Mouse (Mus musculus) G1E (cell line): ENCODE measurements around the gene Cdc42bpa. TPM values are rescaled to one million over a fixed set of nuclear protein-coding genes. Genes with fewer than 3 reads are reported as not detected.
"Not testable (repeated sequence)": the region's sequence is repeated elsewhere in the genome, so short reads cannot be mapped to it uniquely, and the experiment has no call there.

Source experiments
- ATAC-seq: 2 replicates; pipeline ENCODE4 v1.8.0; 2016; ENCODE audit warnings: mild to moderate bottlenecking; ENCODE audit not compliant: insufficient number of reproducible peaks, poor library complexity, low FRiP score, severe bottlenecking; ENCODE audit errors: extremely low read depth
- DNase-seq: peaks from one replicate; pipeline ENCODE4 v3.0.0; 2012; ENCODE audit warnings: low spot score
- H3K27me3 ChIP-seq: 2 replicates; pipeline ENCODE4 v1.6.1; 2012; ENCODE audit warnings: mild to moderate bottlenecking, low read length, inconsistent platforms; ENCODE audit not compliant: insufficient read depth
- H3K36me3 ChIP-seq: replicated peaks from 2 replicates; pipeline ENCODE3; 2012; ENCODE audit warnings: mild to moderate bottlenecking, inconsistent platforms
- H3K4me1 ChIP-seq: 2 replicates; pipeline ENCODE4 v1.6.1; 2012; ENCODE audit warnings: low read depth, low read length, inconsistent platforms, mixed read lengths; ENCODE audit not compliant: insufficient read depth
- H3K4me3 ChIP-seq: 2 replicates; pipeline ENCODE4 v1.5.1; 2012; ENCODE audit warnings: low read depth, mild to moderate bottlenecking, inconsistent platforms, low read length, moderate library complexity, mixed read lengths
- H3K9me3 ChIP-seq: replicated peaks from 2 replicates; pipeline ENCODE4 v1.6.1; 2012; ENCODE audit warnings: inconsistent platforms
- CTCF ChIP-seq: IDR thresholded peaks from 2 replicates; pipeline ENCODE4 v1.5.1; 2012; ENCODE audit warnings: low read depth, low read length, inconsistent platforms, mixed read lengths
- GATA1 ChIP-seq: IDR thresholded peaks from 2 replicates; pipeline ENCODE4 v1.6.1; 2012; ENCODE audit warnings: borderline replicate concordance, low read length, inconsistent platforms, mixed read lengths
- GATA2 ChIP-seq: IDR thresholded peaks from 2 replicates; pipeline ENCODE4 v1.6.1; 2012; ENCODE audit warnings: low read depth, low read length, inconsistent platforms, borderline replicate concordance
- POLR2AphosphoS5 ChIP-seq: IDR thresholded peaks from 2 replicates; pipeline ENCODE4 v1.6.1; 2012; ENCODE audit warnings: low read depth, low read length, inconsistent platforms; ENCODE audit not compliant: insufficient replicate concordance
- TAL1 ChIP-seq: conservative IDR thresholded peaks from 2 replicates; pipeline ENCODE4 v1.6.1; 2012; ENCODE audit warnings: low read depth, low read length, inconsistent platforms, mixed read lengths
- polyA plus RNA-seq: library from polyadenylated mRNA; stranded (reverse); fragments of >175 nt; gene quantifications from 2 replicates; pipeline ENCODE4 v1.2.3, GENCODE M21; 2012
- total RNA-seq, 2 experiments: library from RNA; stranded (forward) in 1 of 2; stranded (reverse) in 1 of 2; fragments of 200-1000 nt in 1 of 2; fragments of >200 nt in 1 of 2; fragmentation: Nextera tagmentation in 1 of 2; gene quantifications; 2 replicates each; pipeline ENCODE4 v1.2.3; 2014 to 2017

The Cdc42bpa gene
- total and polyA plus RNA-seq, 3 experiments = 8.2 to 90.0 (median 28.2) TPM

DNA sequence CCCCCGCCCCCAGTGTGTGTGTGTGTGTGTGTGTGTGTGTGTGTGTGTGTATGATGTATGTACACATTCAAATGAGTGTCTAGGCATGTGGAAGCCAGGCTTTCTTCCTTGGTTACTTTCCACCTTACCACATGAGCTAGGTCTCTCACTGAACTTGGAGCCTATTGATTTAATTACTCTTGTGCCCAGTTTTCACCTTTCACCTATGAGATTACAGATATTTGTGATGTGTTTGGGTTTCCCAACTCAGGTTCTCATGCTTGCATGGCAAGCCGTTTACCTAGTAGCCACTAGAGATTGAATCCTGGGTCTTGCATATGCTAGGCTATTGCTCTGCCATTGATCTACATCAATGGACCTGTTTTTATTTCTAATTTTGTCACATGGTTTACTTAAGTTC, 57.9 kb downstream of the Cdc42bpa start:
- ATAC-seq (no peak), DNase-seq (no peak)
- Histone ChIP-seq H3K4me1 (peaks cover 3% of the 10 kb centered on the region; the same call in 1 of the 2 replicates), H3K9me3 (no peaks in the 10 kb centered on the region), H3K36me3 (no peaks in the 10 kb centered on the region), H3K27me3 (no peaks in the 10 kb centered on the region), H3K4me3 (no peak overlapping the region)
- no peak for TF ChIP-seq GATA2
- no peak for TF ChIP-seq CTCF
- TF ChIP-seq TAL1 = no peak
- TF ChIP-seq GATA1 = no peak
- TF ChIP-seq POLR2AphosphoS5 = no peak

DNA sequence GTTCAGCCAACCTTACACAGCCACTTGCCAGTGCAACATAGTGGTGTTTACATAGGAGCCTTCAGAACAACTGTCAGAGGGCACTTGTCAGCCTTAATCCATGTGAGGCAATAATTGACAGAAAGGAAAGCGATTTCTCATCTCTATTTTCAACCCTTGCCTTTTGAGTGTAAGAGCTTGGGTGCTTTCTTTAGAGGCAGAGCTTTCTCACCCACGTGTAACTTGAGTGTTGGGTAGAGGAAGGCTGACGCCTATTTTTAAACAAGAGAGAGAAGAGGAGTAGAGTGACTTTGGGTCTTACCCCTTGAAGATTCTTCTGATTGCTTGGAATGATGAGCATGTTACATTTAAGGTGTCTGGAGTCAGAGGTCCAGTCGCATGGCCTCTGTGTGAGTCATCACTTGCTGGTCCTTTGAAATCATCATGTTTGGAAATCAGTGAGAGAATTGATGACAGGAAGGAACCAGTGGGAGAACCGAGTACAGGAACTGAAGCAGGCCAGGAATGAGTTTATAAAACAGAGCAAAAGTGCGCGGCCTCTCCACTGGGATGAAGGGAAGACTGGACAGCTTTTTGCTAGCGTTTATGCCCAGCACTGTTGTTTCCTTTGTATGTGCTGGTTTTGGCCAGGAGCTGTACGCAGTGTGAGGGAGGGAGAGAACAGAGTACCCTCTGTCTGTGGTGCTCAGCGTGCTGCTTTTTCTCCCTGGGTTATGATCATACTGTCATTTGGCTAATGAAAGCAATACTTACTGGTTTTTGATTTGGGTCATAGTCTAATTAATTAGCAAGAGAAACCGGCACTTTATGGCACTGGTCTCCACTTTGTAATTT, 61.4 kb downstream of the Cdc42bpa start:
- Histone ChIP-seq H3K9me3 (no peaks in the 10 kb centered on the region), H3K4me3 (no peak overlapping the region), H3K27me3 (no peaks in the 10 kb centered on the region), H3K4me1 (no peaks in the 10 kb centered on the region), H3K36me3 (no peaks in the 10 kb centered on the region)
- TF ChIP-seq TAL1 (no peak), GATA1 (no peak), GATA2 (no peak), POLR2AphosphoS5 (no peak), CTCF (no peak)
- ATAC-seq (no peak), DNase-seq (no peak)

DNA sequence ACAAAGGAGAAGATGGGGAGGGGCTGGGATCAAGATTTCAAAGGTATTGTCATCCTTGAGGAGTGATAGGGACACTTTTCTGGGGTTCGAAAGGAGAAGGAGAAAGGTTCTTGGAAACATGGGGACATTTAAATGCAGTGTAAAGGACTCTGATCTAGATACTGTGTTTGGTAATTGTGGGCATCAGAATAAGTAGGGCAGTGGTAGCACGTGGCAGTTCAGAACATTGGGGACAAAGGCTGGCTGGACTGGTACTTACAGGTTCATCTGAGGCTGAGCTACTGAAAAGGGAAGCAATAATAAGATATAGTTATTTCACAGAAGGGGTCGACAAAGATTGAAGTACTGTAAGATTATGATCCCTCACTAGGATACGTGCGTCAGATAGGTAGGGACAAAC, 63.2 kb downstream of the Cdc42bpa start:
- Histone ChIP-seq H3K36me3 (no peaks in the 10 kb centered on the region), H3K4me3 (no peak overlapping the region), H3K27me3 (no peaks in the 10 kb centered on the region), H3K4me1 (no peaks in the 10 kb centered on the region), H3K9me3 (no peaks in the 10 kb centered on the region)
- TF ChIP-seq GATA2 = no peak
- TF ChIP-seq CTCF = no peak
- no peak for TF ChIP-seq TAL1
- no peak for TF ChIP-seq POLR2AphosphoS5
- TF ChIP-seq GATA1 = no peak
- ATAC-seq (no peak), DNase-seq (no peak)

DNA sequence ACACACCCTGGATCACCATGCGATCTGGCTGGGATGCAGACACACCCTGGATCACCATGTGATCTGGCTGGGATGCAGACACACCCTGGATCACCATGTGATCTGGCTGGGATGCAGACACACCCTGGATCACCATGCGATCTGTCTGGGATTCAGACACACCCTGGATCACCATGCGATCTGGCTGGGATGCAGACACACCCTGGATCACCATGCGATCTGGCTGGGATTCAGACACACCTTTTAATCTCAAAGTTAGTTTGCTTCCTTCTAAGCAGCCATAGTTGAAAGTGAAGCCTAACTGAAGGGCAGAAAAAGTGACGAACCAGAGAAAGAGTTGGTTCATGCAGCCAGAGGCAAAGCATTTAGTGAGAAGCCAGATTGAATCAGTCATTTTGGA, 69.6 kb downstream of the Cdc42bpa start:
- H3K36me3 ChIP-seq, H3K27me3 ChIP-seq, H3K4me3 ChIP-seq, ATAC-seq, H3K4me1 ChIP-seq, H3K9me3 ChIP-seq, DNase-seq: not testable (repeated sequence)

DNA sequence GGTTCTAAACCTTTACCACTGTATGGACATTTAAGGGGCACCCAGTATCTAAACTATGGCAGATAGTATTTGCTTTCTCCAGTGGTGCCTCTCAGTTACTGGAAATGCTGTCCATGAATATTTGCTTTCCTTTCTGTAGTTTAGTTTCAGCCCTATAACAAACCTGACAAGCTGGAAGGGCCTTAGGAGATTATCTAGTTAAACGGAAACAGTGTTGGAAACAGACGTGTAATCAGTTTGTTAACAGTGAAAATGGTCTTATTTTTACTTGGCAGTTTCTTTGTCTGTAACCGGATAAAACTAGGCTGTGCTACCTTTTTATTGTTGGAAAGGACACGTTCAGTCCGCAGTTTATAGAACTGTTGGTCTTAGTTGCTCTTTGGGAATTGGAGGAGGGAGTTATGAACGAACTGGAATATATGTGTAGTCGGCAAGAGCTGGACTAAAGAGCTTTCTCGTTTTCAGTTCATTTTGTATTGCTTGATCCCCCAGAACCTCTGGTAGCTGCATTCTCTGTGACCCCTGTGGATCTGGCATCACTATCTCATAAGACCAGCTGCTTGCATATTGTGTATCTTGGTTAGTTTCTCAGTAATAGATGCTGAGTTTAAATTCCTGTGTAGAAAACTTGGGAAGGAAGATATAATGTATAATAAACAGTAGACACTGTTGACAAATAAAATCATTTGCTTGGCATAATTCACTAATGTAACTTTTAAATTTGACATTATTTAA, 70.5 kb downstream of the Cdc42bpa start:
- no peak for DNase-seq

DNA sequence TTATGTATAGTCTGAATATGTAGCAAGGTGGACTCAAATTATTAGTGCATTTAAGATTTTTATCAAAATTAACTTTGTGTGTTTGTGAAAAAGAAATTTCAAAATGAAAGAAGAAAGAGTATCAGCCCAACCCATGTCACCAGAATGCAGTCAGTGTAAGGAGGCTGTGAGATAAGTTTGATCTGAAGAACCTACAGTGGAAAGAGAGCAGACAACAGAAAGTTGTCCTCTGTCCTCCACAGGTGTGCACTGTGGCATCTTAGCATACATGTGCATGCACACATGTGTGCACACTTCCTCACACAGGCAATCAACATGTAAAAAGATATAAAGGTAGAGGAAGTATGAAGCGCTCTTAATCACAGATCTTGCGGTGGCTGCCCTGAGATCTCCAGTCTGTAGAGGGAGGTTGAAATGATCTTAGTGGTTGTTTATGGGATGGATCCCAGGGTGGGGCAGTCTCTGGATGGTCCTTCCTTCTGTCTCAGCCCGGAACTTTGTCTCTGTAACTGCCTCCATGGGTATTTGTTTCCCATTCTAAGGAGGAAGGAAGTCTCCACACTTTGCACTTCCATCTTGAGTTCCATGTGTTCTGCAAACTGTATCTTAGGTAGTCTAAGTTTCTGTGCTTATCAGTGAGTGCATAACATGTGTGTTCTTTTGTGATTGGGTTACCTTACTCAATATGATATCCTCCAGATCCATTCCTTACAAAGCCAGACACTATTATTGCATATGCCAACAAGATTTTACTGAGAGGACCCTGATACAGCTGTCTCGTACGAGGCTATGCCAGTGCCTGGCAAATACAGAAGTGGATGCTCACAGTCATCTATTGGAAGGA, 71.7 kb downstream of the Cdc42bpa start:
- Histone ChIP-seq H3K4me1 (peaks cover 9% of the 10 kb centered on the region; the same call in 1 of the 2 replicates), H3K36me3 (peaks cover 4% of the 10 kb centered on the region), H3K4me3 (no peak overlapping the region), H3K27me3 (no peaks in the 10 kb centered on the region), H3K9me3 (no peaks in the 10 kb centered on the region)
- TF ChIP-seq GATA2 (no peak), TAL1 (no peak), CTCF (no peak), POLR2AphosphoS5 (no peak), GATA1 (no peak)
- no peak for ATAC-seq
- no peak for DNase-seq

More for the DNA sequence above, 70.5 kb downstream of the Cdc42bpa start:
- H3K27me3 ChIP-seq = no peaks in the 10 kb centered on the region
- ATAC-seq = no peak
- no peak overlapping the region for H3K4me3 ChIP-seq
- H3K36me3 ChIP-seq = peaks cover 4% of the 10 kb centered on the region
- TF ChIP-seq POLR2AphosphoS5 (no peak), TAL1 (no peak), GATA2 (no peak), GATA1 (no peak)
- peaks cover 9% of the 10 kb centered on the region; the same call in 1 of the 2 replicates for H3K4me1 ChIP-seq
- H3K9me3 ChIP-seq = no peaks in the 10 kb centered on the region
